Mouse (Mus musculus) gastrocnemius, adult 2 months (tissue): ENCODE measurements around the gene Wwox. TPM values are rescaled to one million over a fixed set of nuclear protein-coding genes. Genes with fewer than 3 reads are reported as not detected.

Source experiments
- DNase-seq: peaks from one replicate; pipeline ENCODE4 v3.0.0; 2022
- H3K27ac ChIP-seq: fragments of 200-600 bp; 2 replicates; pipeline ENCODE4 v1.8.1; 2022; ENCODE audit warnings: mild to moderate bottlenecking
- H3K4me3 ChIP-seq: fragments of 200-600 bp; 2 replicates; pipeline ENCODE4 v1.8.1; 2022; ENCODE audit warnings: mild to moderate bottlenecking, moderate library complexity
- CTCF ChIP-seq: fragments of 200-600 bp; IDR thresholded peaks from 2 replicates; pipeline ENCODE4 v1.8.1; 2022; ENCODE audit warnings: antibody characterized with exemption, mild to moderate bottlenecking, moderate library complexity
- intact Hi-C: fragments of 180-260 bp; cut with DNase I; formaldehyde crosslinking; loops from one replicate; pipeline ENCODE4 v1.15.1; 2025
- total RNA-seq, 2 experiments: library from RNA; stranded (reverse); gene quantifications; 2 replicates each; pipeline ENCODE4 v1.2.3; 2021

Gene Wwox
- total RNA-seq, 2 experiments from 2014 or later = 5.9 to 9.0 TPM

GRCm38 (mm10) chr8:114563361-114563760 is 123.9 kb downstream of the Wwox start:
- H3K4me3 ChIP-seq = no peak overlapping the region
- TF ChIP-seq CTCF = no peak
- DNase-seq = no peak
- intact Hi-C loops = no loop called here
- no peak overlapping the region for H3K27ac ChIP-seq

- no peak overlapping the region for H3K27ac ChIP-seq
- no peak overlapping the region for H3K4me3 ChIP-seq
- DNase-seq = no peak
- intact Hi-C loops = no loop called here
- no peak for TF ChIP-seq CTCF
These were observed 124.6 kb downstream of the Wwox start for GRCm38 (mm10) chr8:114564036-114564435.

DNA sequence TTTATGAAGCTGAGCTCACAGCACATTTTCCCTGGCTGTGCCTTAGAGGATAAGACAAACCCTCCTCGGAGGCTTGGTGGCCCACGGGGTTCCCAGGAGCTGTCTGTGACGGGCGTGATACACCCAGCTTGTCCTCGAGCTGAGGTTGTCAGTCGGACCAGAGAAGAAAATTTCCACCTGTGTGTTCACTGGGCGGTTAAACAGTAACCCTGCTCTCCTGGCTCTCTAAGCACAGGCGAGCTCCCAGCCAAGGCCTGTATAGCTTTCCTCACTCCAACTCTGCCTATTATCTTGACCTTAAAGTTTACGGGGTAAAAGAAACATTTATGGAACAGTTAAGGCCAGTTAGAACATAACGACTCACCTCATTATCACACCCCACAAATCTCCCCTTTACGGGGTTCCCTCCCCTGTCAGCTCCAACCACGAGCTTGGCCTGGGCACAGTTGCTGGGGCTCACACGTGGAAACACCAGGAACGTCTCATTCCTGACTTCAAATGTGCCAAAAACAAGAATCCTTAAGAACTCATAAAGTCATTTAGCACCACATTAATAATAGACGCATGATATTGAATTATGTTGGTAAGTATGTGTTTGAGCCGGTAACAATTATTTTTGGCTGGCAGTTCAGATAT is 129.2 kb downstream of the Wwox start:
- intact Hi-C loops = no loop called here
- H3K27ac ChIP-seq = no peak overlapping the region
- H3K4me3 ChIP-seq = no peak overlapping the region
- no peak for DNase-seq
- no peak for TF ChIP-seq CTCF

- Histone ChIP-seq H3K27ac (no peak overlapping the region), H3K4me3 (no peak overlapping the region)
- no peak for TF ChIP-seq CTCF
- intact Hi-C loops = no loop called here
- no peak for DNase-seq
These were observed 133.7 kb downstream of the Wwox start for GRCm38 (mm10) chr8:114573014-114573746.

DNA sequence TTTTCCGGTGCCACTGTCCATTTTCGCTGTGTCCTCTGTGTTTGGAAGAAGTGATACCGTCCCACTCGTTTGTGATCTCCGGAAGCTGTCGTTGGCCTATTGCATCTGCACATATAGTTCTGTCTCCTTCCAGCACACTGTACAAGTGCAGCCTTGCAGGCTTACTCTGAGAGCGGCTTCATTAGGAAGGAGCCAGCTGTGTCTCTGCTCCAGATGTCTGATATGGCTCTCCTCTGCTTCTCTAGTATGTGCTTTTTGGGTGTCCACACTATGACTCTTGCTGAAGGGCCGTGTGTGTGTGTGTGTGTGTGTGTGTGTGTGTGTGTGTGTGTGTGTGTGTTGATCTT is 134.3 kb downstream of the Wwox start:
- TF ChIP-seq CTCF = no peak
- Histone ChIP-seq H3K4me3 (no peak overlapping the region), H3K27ac (no peak overlapping the region)
- DNase-seq = no peak
- intact Hi-C loops = no loop called here

- Histone ChIP-seq H3K27ac (no peak overlapping the region), H3K4me3 (no peak overlapping the region)
- no peak for TF ChIP-seq CTCF
- peak; percentile 26 for DNase-seq
- intact Hi-C loops = no loop called here
These were observed 139.8 kb downstream of the Wwox start for GRCm38 (mm10) chr8:114579292-114579691.

DNA sequence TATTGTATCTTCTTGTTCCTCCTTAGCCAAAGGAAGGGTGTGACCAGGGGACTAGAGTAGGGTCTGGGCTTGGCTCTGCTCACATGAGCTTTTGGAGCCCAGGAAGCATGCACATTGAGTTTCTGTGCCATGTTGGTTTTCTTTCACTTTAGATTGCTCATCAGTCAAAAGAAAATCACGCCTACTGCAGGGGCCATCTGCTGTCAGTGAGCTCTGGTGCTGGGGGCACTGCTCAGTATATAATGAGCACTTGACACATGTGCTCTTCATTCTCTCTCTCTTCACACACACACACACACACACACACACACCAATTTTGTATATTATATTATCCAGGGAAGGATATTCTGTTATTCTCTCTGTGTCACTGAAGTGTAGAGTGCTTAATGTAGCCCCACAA is 141.2 kb downstream of the Wwox start:
- no peak for DNase-seq
- Histone ChIP-seq H3K4me3 (no peak overlapping the region), H3K27ac (no peak overlapping the region)
- intact Hi-C loops = no loop called here
- no peak for TF ChIP-seq CTCF

GRCm38 (mm10) chr8:114590336-114590867 is 150.9 kb downstream of the Wwox start:
- Histone ChIP-seq H3K4me3 (no peak overlapping the region), H3K27ac (peak overlapping the region; percentile 68; the same call in 1 of the 2 replicates)
- intact Hi-C loops = no loop called here
- no peak for TF ChIP-seq CTCF
- DNase-seq = no peak

DNA sequence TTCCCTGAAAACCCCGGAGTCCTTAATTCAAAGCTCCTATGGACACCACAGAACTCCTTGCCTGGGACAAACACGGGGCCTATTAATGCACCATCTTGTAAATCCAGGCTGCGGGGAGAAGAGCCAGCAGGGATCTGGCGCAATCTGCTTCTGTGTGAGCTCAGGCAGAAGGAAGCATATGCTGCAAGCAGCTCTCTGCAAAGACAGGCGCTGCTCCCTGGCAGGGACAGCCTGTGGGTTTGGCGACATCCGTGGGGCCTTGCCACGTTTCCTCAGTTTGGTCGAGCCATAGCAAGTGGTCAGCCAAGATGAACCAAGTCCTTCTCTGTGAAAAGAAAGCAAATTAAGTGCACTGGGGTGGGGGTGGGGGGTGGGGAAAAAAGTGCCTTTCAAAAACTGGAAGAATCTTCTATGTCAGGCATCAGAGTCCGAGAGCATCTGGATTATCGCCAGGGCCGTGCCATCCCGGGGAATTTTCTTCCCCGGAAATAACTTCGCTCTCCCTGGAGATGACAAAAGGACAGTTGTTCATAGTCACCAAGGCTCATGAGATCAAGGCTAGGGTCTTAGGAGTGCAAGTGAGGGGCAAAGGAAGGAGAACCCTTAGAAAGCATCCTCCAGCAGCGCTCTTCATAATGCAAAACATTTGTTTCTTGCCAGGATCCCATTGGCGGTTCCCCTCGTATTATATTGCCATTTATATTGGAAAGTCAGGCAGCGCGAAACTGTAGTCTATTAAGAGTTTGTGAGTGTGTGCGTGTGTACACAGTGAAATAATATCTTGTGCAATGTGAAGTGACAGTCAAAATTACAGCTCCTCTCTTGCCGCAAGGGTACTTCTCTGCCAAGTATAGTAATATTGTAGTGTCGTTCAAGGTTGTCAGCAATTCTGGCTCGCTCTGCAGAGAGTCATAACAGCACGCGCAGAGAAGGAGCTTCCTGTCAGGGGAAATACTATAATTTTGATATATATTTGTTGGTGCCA is 152.1 kb downstream of the Wwox start:
- intact Hi-C loops = no loop called here
- DNase-seq = peak; percentile 81
- peak overlapping the region; percentile 63 for H3K4me3 ChIP-seq
- peak overlapping the region; percentile 68 for H3K27ac ChIP-seq
- no peak for TF ChIP-seq CTCF

GRCm38 (mm10) chr8:114593424-114594157 is 154.1 kb downstream of the Wwox start:
- no peak for TF ChIP-seq CTCF
- no peak overlapping the region for H3K27ac ChIP-seq
- no peak overlapping the region for H3K4me3 ChIP-seq
- intact Hi-C loops = no loop called here
- DNase-seq = no peak

GRCm38 (mm10) chr8:114594811-114595210 is 155.4 kb downstream of the Wwox start:
- DNase-seq = no peak
- Histone ChIP-seq H3K27ac (no peak overlapping the region), H3K4me3 (no peak overlapping the region)
- intact Hi-C loops = no loop called here
- TF ChIP-seq CTCF = no peak

DNA sequence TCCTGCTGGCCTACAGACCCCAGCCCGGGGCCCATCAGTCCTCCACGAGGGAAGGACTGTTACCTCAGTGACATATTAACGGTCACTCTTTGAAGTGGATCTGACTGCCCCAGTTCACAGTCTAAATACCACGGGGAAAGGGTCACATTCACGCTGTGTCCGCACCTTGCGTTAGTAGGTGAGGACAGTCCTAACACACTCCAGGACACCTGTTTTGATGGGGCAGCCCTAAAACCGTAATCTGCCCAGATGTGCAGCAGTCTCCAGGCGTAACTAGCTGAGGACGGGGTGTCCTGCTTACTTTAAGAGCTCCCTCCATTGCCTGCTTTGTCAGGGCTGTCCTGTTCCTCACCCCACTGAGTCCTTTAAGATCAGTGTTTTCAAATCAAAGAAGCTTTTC is 160.1 kb downstream of the Wwox start:
- no peak for DNase-seq
- intact Hi-C loops = no loop called here
- no peak overlapping the region for H3K4me3 ChIP-seq
- no peak overlapping the region for H3K27ac ChIP-seq
- no peak for TF ChIP-seq CTCF
